Mouse (Mus musculus): ENCODE results near the gene Taok3. TPM values are rescaled to one million over a fixed set of nuclear protein-coding genes. Genes with fewer than 3 reads are reported as not detected.

Gene Taok3
- total RNA-seq (2021) = 35.0 and 51.8 TPM in 2 replicates
- long read RNA-seq, full-length matches to known transcripts = 41 of 82 reads
- long read RNA-seq, partial matches to known transcripts = 29 of 82 reads
- long read RNA-seq, other reads (novel, unspliced or antisense) = 12 of 82 reads

- peak; percentile 99 for DNase-seq
Measured at GRCm38 (mm10) chr5:117119777-117120488, at the start of gene Taok3. Taok3 (plus strand) TSS chr5:117120129.

GRCm38 (mm10) chr5:117087718-117088117, 32.2 kb upstream of the Taok3 start:
- no peak for DNase-seq

- DNase-seq = no peak
Measured at GRCm38 (mm10) chr5:117089147-117089546, 30.8 kb upstream of the Taok3 start.

GRCm38 (mm10) chr5:117089786-117090185, 30.1 kb upstream of the Taok3 start:
- no peak for DNase-seq

- DNase-seq = peak; percentile 25
Measured at GRCm38 (mm10) chr5:117094431-117094830, 25.5 kb upstream of the Taok3 start.

GRCm38 (mm10) chr5:117096716-117097115, 23.2 kb upstream of the Taok3 start:
- DNase-seq = peak; percentile 29

GRCm38 (mm10) chr5:117099008-117099407, 20.9 kb upstream of the Taok3 start:
- DNase-seq = no peak

GRCm38 (mm10) chr5:117099742-117100141, 20.2 kb upstream of the Taok3 start:
- DNase-seq = no peak

GRCm38 (mm10) chr5:117103194-117103929, 16.6 kb upstream of the Taok3 start:
- no peak for DNase-seq

GRCm38 (mm10) chr5:117104329-117104728, 15.6 kb upstream of the Taok3 start:
- DNase-seq = no peak

GRCm38 (mm10) chr5:117105761-117106160, 14.2 kb upstream of the Taok3 start:
- no peak for DNase-seq

GRCm38 (mm10) chr5:117108292-117108691, 11.6 kb upstream of the Taok3 start:
- no peak for DNase-seq

- DNase-seq = no peak
Measured at GRCm38 (mm10) chr5:117108731-117109130, 11.2 kb upstream of the Taok3 start.

- no peak for DNase-seq
Measured at GRCm38 (mm10) chr5:117109522-117109921, 10.4 kb upstream of the Taok3 start.

GRCm38 (mm10) chr5:117111064-117111773, 8.7 kb upstream of the Taok3 start:
- DNase-seq = no peak

GRCm38 (mm10) chr5:117111774-117112112, 8.2 kb upstream of the Taok3 start:
- no peak for DNase-seq

- no peak for DNase-seq
Measured at GRCm38 (mm10) chr5:117113330-117113729, 6.6 kb upstream of the Taok3 start.

- DNase-seq = no peak
Measured at GRCm38 (mm10) chr5:117114581-117115192, 5.2 kb upstream of the Taok3 start.

- DNase-seq = peak; percentile 42
Measured at GRCm38 (mm10) chr5:117115193-117115767, 4.6 kb upstream of the Taok3 start.

- DNase-seq = peak; percentile 94
Measured at GRCm38 (mm10) chr5:117115836-117116366, 4.0 kb upstream of the Taok3 start, which contains the start of gene Suds3. Suds3 (minus strand) TSS chr5:117116113.

GRCm38 (mm10) chr5:117116660-117117059, 3.3 kb upstream of the Taok3 start:
- DNase-seq = no peak

GRCm38 (mm10) chr5:117117241-117117640, 2.7 kb upstream of the Taok3 start:
- DNase-seq = no peak

All from adrenal gland, postnatal 25 days (tissue).